Mouse (Mus musculus) olfactory bulb, adult 2 months (tissue): ENCODE measurements around the gene Bcl2l14. TPM values are rescaled to one million over a fixed set of nuclear protein-coding genes. Genes with fewer than 3 reads are reported as not detected.
A peak's percentile ranks its signal among the peaks of the same experiment; 100 is the strongest.

Experiments used
- H3K27ac ChIP-seq: fragments of 200-500 bp; 2 replicates; pipeline ENCODE4 v1.5.1; 2012; ENCODE audit warnings: low read depth, low read length; ENCODE audit not compliant: insufficient read depth
- H3K4me1 ChIP-seq: fragments of 200-500 bp; 2 replicates; pipeline ENCODE4 v1.6.1; 2012; ENCODE audit warnings: low read length; ENCODE audit not compliant: control insufficient read depth, insufficient read depth
- H3K4me3 ChIP-seq: fragments of 200-500 bp; 2 replicates; pipeline ENCODE4 v1.5.1; 2012; ENCODE audit warnings: mild to moderate bottlenecking, low read depth, low read length, moderate library complexity; ENCODE audit not compliant: insufficient read depth
- CTCF ChIP-seq: fragments of 200-500 bp; IDR thresholded peaks from 2 replicates; pipeline ENCODE4 v1.5.1; 2012; ENCODE audit warnings: low read depth, mild to moderate bottlenecking, low read length, moderate library complexity; ENCODE audit not compliant: insufficient read depth
- POLR2A ChIP-seq: fragments of 200-500 bp; IDR thresholded peaks from 2 replicates; pipeline ENCODE4 v1.6.1; 2012; ENCODE audit warnings: mild to moderate bottlenecking, low read depth, low read length, moderate library complexity; ENCODE audit not compliant: insufficient read depth
- WGBS: fragments of 180-500 bp; shearing (Covaris S2); methylation state at CpG from one replicate; pipeline ENCODE4 v1.1.7; 2018; 5-methylcytosine and 5-hydroxymethylcytosine counted together
- polyA plus RNA-seq: library from polyadenylated mRNA; stranded (reverse); fragments of >200 nt; gene quantifications from 2 replicates; pipeline ENCODE4 v1.2.4, GENCODE M21; 2012; ENCODE audit warnings: low replicate concordance; ENCODE audit not compliant: missing spikeins, insufficient read depth, insufficient read length

Bcl2l14 gene
- polyA plus RNA-seq, 1 experiment: not detected

DNA sequence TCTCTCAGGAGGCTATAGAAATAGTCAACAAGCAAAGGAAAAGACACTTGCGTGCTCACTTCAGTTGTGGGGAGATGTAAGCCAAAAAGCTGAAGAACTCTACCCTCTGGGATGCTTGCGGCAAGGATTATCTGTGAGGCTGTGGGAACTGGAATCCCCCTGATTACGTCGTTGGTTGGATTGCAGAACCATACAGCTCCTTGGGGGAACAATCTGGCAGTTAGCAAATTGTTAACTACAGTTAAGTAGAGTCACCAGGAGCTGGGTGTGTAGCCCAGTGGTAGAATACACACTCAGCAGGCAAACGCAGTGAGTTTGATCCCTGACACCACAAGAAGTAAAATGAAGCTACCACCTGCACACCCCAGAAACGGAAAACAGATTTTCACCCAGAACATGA lies 37.9 kb downstream of the Bcl2l14 start:
- Histone ChIP-seq H3K4me3 (no peak overlapping the region), H3K27ac (no peak overlapping the region), H3K4me1 (no peaks in the 10 kb centered on the region)
- WGBS: 79% methylated on average over 6 of the region's 6 CpGs
- TF ChIP-seq POLR2A: no peak
- TF ChIP-seq CTCF: no peak

- H3K4me3 ChIP-seq: no peak overlapping the region
- TF ChIP-seq POLR2A: no peak
- TF ChIP-seq CTCF: no peak
- peaks cover 6% of the 10 kb centered on the region for H3K4me1 ChIP-seq
- 79% methylated on average over 9 of the region's 9 CpGs for WGBS
- no peak overlapping the region for H3K27ac ChIP-seq
These were observed 38.8 kb downstream of the Bcl2l14 start for GRCm38 (mm10) chr6:134434866-134435390.

- Histone ChIP-seq H3K4me1 (peaks cover 9% of the 10 kb centered on the region), H3K4me3 (no peak overlapping the region), H3K27ac (no peak overlapping the region)
- WGBS: 87% methylated on average over 5 of the region's 5 CpGs
- TF ChIP-seq CTCF (no peak), POLR2A (no peak)
These were observed 40.8 kb downstream of the Bcl2l14 start for GRCm38 (mm10) chr6:134436955-134437354.

DNA sequence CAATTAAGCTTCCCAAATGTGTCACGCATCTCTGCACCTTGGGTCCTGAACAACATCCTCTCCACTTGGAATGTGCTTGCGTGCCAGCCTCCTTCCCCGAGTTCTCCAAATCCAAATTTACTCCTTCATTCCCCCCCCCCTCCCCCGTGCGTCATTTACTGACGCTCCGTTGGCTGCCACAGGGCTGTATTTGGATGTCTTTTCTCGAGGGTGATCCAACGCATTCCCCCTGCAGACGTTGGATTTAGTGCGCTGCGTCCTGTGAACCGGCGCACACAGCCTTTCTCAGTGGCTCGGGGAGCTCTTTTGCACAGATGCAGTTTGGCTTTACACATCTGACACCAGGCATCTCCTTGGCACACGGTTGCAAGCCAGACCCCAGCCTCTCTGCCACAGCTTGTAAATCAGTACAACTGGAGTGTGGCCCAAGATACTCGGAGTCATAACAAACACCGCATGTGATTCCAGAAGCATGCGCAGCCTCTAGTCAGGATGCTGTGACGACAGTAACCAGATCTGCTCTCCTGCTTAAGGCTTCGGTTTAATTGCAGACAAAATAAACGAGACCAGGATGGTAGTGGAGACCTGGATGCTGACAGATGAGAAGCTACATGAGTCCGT lies 43.4 kb downstream of the Bcl2l14 start:
- no peak for TF ChIP-seq POLR2A
- no peak for TF ChIP-seq CTCF
- peak overlapping the region; percentile 42 for H3K4me3 ChIP-seq
- peaks cover 9% of the 10 kb centered on the region for H3K4me1 ChIP-seq
- H3K27ac ChIP-seq: peak overlapping the region; percentile 69
- WGBS: 2% methylated on average over 23 of the region's 23 CpGs

DNA sequence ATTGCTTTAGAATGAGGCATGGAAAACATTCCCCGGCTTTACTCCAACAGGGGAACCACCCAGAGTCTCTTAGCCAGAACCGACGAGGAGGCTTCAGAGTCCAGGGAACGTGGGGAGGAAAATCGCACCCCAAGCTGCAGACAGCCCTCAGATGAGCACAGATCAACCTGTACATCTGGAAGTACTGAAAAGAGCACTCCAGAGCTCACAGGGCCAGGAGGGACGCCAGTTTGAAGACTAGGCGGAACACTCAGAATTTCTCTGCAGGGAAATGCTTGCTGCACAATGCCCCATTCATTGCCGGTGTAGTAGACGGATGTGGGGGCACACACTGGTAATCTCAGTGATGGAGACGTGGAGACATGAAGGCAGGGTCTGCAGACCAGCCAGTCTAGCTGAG lies 43.9 kb downstream of the Bcl2l14 start:
- peaks cover 9% of the 10 kb centered on the region for H3K4me1 ChIP-seq
- WGBS: 16% methylated on average over 10 of the region's 10 CpGs
- TF ChIP-seq CTCF (no peak), POLR2A (no peak)
- H3K4me3 ChIP-seq: peak overlapping the region; percentile 42
- H3K27ac ChIP-seq: peak overlapping the region; percentile 69

- TF ChIP-seq CTCF: no peak
- no peak overlapping the region for H3K4me3 ChIP-seq
- no peak overlapping the region for H3K27ac ChIP-seq
- WGBS: 93% methylated on average over 3 of the region's 3 CpGs
- H3K4me1 ChIP-seq: peaks cover 9% of the 10 kb centered on the region
These were observed 45.6 kb downstream of the Bcl2l14 start for GRCm38 (mm10) chr6:134441716-134442115.

GRCm38 (mm10) chr6:134442219-134442618 lies 46.1 kb downstream of the Bcl2l14 start:
- Histone ChIP-seq H3K4me1 (peaks cover 9% of the 10 kb centered on the region), H3K4me3 (no peak overlapping the region), H3K27ac (no peak overlapping the region)
- WGBS: 78% methylated on average over 5 of the region's 5 CpGs
- no peak for TF ChIP-seq POLR2A
- no peak for TF ChIP-seq CTCF

- 86% methylated on average over 9 of the region's 9 CpGs for WGBS
- Histone ChIP-seq H3K4me3 (no peak overlapping the region), H3K4me1 (peaks cover 9% of the 10 kb centered on the region), H3K27ac (no peak overlapping the region)
- TF ChIP-seq CTCF (no peak), POLR2A (no peak)
These were observed 47.2 kb downstream of the Bcl2l14 start for GRCm38 (mm10) chr6:134443198-134443904.

GRCm38 (mm10) chr6:134443925-134444324 lies 47.8 kb downstream of the Bcl2l14 start:
- Histone ChIP-seq H3K4me3 (no peak overlapping the region), H3K4me1 (peaks cover 9% of the 10 kb centered on the region), H3K27ac (no peak overlapping the region)
- TF ChIP-seq CTCF (no peak), POLR2A (no peak)
- WGBS: 75% methylated on average over 5 of the region's 5 CpGs
